Mouse (Mus musculus) hindbrain, embryonic 14.5 days (tissue): ENCODE data around the gene Kcnh2. TPM values are rescaled to one million over a fixed set of nuclear protein-coding genes. Genes with fewer than 3 reads are reported as not detected.

Experiments
- ATAC-seq: fragments of 200-750 bp; cut with Nextera tagmentation; 2 replicates; pipeline ENCODE4 v1.8.0; 2017; ENCODE audit warnings: moderate number of reproducible peaks, mild to moderate bottlenecking, moderate TSS enrichment, moderate library complexity; ENCODE audit not compliant: low FRiP score
- DNase-seq: peaks from one replicate; pipeline ENCODE4 v3.0.0-alpha.2; 2015; ENCODE audit warnings: low spot score
- H3K27ac ChIP-seq: fragments of 300-500 bp; sonication (generic); 2 replicates; pipeline ENCODE4 v1.5.1; 2014; ENCODE audit warnings: mild to moderate bottlenecking, moderate library complexity
- H3K27me3 ChIP-seq: fragments of 300-500 bp; sonication (generic); 2 replicates; pipeline ENCODE4 v1.6.1; 2014; ENCODE audit warnings: mild to moderate bottlenecking, low read length, mixed read lengths; ENCODE audit not compliant: control insufficient read depth, insufficient read depth
- H3K36me3 ChIP-seq: fragments of 300-500 bp; sonication (generic); replicated peaks from 2 replicates; pipeline ENCODE4 v1.6.1; 2014; ENCODE audit not compliant: control insufficient read depth, insufficient read depth
- H3K4me1 ChIP-seq: fragments of 300-500 bp; sonication (generic); replicated peaks from 2 replicates; pipeline ENCODE4 v1.6.1; 2014; ENCODE audit warnings: antibody characterized with exemption, low read length, mixed read lengths; ENCODE audit not compliant: control insufficient read depth, insufficient read depth
- H3K4me2 ChIP-seq: fragments of 300-500 bp; sonication (generic); replicated peaks from 2 replicates; pipeline ENCODE4 v1.6.1; 2014; ENCODE audit warnings: mild to moderate bottlenecking, moderate library complexity
- H3K4me3 ChIP-seq: fragments of 300-500 bp; sonication (generic); replicated peaks from 2 replicates; pipeline ENCODE4 v1.5.1; 2014; ENCODE audit warnings: mild to moderate bottlenecking, low read length
- H3K9ac ChIP-seq: fragments of 300-500 bp; sonication (generic); 2 replicates; pipeline ENCODE4 v1.6.1; 2014
- H3K9me3 ChIP-seq: fragments of 300-500 bp; sonication (generic); 2 replicates; pipeline ENCODE4 v1.6.1; 2016; ENCODE audit warnings: low read length; ENCODE audit not compliant: control insufficient read depth
- WGBS: fragments of 180-500 bp; shearing (Covaris S2); extraction: QIAGEN DNeasy Blood & Tissue Kit; methylation state at CpG from one replicate; pipeline ENCODE4 v1.1.7; 2014; 5-methylcytosine and 5-hydroxymethylcytosine counted together
- polyA plus RNA-seq: library from polyadenylated mRNA; unstranded; fragments of >200 nt; fragmentation: Nextera tagmentation; extraction: Ambion mirVana; gene quantifications from 2 replicates; pipeline ENCODE4 v1.2.1, GENCODE M21; 2014

The Kcnh2 gene
- polyA plus RNA-seq, 1 experiment from 2014 or later = 15.1 TPM

- no peak overlapping the region for H3K9ac ChIP-seq
- H3K36me3 ChIP-seq = no peaks in the 10 kb centered on the region
- WGBS = 91% methylated on average over 10 of the region's 10 CpGs
- H3K4me2 ChIP-seq = no peak overlapping the region
- H3K27me3 ChIP-seq = no peaks in the 10 kb centered on the region
- H3K9me3 ChIP-seq = no peaks in the 10 kb centered on the region
- no peaks in the 10 kb centered on the region for H3K4me1 ChIP-seq
- no peak overlapping the region for H3K27ac ChIP-seq
- ATAC-seq (no peak), DNase-seq (no peak)
- H3K4me3 ChIP-seq = no peak overlapping the region
These were observed 13.6 kb upstream of the Kcnh2 start for GRCm38 (mm10) chr5:24364963-24365362.

DNA sequence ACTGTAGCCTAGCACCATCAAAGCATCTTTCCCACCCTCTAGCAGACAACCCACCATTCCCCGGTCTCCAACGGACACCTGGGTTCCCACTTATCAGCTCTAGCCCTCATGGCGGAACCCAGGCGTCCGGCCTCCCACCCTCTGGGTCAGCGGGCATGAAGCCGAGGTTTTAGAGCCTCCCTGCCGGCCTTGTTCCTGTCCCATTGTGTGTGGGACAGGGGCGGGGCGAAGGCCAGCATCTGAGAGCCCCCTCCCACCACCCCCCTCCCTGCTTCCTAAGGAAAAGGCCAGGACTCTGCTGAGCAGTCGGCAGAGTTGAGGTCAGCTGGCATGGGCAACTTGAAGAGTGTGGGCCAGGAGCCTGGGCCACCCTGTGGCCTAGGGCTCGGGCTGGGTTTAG is 13.1 kb upstream of the Kcnh2 start, which contains the start of gene Nos3:
TSS of gene Nos3 (plus strand) at position 303 of the 400 bp plus-strand sequence.
- no peaks in the 10 kb centered on the region for H3K36me3 ChIP-seq
- WGBS = 35% methylated on average over 12 of the region's 12 CpGs
- no peak within 1 kb of the TSS; the same call in 1 of the 2 replicates for H3K4me2 ChIP-seq
- no peak for ATAC-seq
- no peaks in the 10 kb centered on the region for H3K9me3 ChIP-seq
- H3K4me1 ChIP-seq = no peaks in the 10 kb centered on the region
- no peak within 1 kb of the TSS for H3K4me3 ChIP-seq
- H3K9ac ChIP-seq = no peak within 1 kb of the TSS
- H3K27me3 ChIP-seq = no peaks in the 10 kb centered on the region
- no peak for DNase-seq
- no peak within 1 kb of the TSS for H3K27ac ChIP-seq

DNA sequence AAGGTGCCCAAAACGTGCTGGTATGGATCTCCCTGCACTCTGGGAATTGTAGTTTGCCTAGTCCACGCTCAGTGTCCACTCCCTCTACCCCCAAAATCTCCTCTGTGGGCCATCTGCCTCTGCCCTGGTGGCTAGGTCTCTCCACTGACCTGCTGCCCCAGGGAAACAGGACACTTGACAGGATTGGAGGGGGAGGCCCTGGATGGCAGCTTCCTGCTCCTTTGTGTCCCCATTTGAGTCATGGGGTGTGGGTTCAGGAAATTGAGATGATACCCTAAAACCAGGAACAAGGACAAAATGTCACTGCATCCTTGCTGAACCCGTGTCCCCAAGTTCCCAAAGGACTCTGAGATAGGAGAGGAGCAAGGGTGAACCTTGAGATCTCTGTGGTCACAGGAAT is 12.7 kb upstream of the Kcnh2 start:
- Histone ChIP-seq H3K27ac (no peak overlapping the region), H3K4me1 (no peaks in the 10 kb centered on the region), H3K9ac (no peak overlapping the region), H3K27me3 (no peaks in the 10 kb centered on the region), H3K4me2 (no peak overlapping the region), H3K9me3 (no peaks in the 10 kb centered on the region), H3K36me3 (no peaks in the 10 kb centered on the region), H3K4me3 (no peak overlapping the region)
- no peak for DNase-seq
- no peak for ATAC-seq
- 63% methylated on average over 3 of the region's 3 CpGs for WGBS

DNA sequence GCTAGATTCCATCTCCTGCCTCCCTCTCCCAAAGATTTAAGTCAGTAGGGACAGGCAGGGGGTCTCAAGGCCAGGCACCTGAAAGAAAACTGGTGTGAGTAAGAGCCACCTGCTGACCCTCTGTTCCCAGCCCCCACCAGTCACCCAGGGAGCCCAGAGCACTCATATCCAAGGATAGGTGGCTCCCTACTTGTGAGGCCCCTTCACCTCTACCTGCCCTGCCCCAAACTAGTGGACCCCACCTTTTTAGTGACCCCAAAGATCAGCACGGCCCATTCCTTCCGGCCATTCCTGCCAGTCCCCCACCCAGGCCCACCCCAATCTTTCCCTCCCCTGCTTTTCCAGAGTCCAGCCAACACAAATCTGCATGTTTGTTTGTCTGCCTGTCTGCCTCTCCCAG is 12.1 kb upstream of the Kcnh2 start:
- Histone ChIP-seq H3K4me3 (no peak overlapping the region), H3K4me1 (no peaks in the 10 kb centered on the region), H3K27me3 (no peaks in the 10 kb centered on the region), H3K27ac (no peak overlapping the region), H3K9me3 (no peaks in the 10 kb centered on the region), H3K36me3 (no peaks in the 10 kb centered on the region), H3K4me2 (no peak overlapping the region), H3K9ac (no peak overlapping the region)
- no peak for ATAC-seq
- WGBS = 73% methylated on average over 2 of the region's 2 CpGs
- no peak for DNase-seq

DNA sequence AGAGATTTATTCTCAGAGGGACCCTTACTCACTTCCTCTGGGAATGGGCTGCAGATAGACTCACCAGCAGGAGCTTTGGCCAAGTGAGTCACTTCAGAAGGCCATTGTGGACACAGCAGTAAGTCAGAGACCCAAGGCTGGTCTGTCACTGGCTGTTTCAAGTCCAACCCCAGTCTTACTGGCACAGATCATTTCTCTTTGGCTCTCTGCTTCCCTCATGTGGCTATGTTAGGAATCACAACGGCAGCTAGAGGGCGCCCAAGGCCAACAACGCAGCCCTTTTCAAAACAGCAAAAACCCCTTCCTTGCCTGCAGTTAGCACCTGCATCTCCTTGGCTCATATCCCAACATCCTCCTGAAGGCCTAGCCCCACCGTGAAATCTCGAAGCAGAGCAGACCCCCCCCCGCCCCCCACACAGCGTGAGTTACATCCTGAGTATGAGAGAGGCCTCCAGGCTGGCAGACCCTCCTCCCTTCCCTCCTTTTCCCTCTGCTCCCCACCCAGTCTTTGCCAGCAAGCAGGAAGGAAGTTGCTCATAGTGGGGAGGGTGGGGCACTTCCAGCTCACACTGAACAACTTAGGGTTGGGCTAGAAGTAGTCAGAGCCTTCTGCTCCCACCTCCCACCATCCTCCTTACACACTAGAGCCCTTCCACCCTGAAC is 9.5 kb upstream of the Kcnh2 start:
- no peak overlapping the region for H3K4me3 ChIP-seq
- no peak overlapping the region for H3K27ac ChIP-seq
- DNase-seq = peak; percentile 92
- H3K9me3 ChIP-seq = no peaks in the 10 kb centered on the region
- H3K4me1 ChIP-seq = no peaks in the 10 kb centered on the region
- WGBS = 0% methylated on average over 7 of the region's 7 CpGs
- no peaks in the 10 kb centered on the region for H3K27me3 ChIP-seq
- no peak overlapping the region for H3K4me2 ChIP-seq
- H3K36me3 ChIP-seq = no peaks in the 10 kb centered on the region
- H3K9ac ChIP-seq = no peak overlapping the region
- peak; percentile 72 for ATAC-seq

DNA sequence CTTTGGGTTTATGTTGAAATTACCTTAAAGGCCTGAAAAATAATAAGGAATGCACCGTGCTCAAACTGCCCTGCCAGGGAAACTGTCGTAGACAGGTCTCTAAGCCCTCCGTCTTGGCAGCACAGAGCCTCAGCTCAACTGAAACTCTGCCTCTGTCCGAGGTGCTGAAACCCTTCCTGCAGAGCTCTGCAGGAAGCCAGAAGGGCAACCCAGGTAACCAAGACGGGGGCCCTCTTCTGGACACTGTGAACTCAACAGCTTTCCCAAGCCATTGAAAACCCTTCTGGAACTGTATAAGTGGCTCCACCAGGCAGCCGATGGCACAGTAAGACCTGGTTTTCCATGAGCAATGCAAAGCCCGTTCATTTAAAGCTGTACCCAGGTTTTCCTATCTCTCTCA is 6.1 kb upstream of the Kcnh2 start:
- Histone ChIP-seq H3K9me3 (no peaks in the 10 kb centered on the region), H3K27me3 (no peaks in the 10 kb centered on the region), H3K36me3 (no peaks in the 10 kb centered on the region), H3K9ac (no peak overlapping the region), H3K4me1 (peaks cover 7% of the 10 kb centered on the region), H3K4me3 (no peak overlapping the region), H3K27ac (no peak overlapping the region), H3K4me2 (no peak overlapping the region)
- 16% methylated on average over 7 of the region's 7 CpGs for WGBS
- DNase-seq (peak; percentile 70), ATAC-seq (no peak)

- no peak overlapping the region for H3K4me2 ChIP-seq
- H3K4me1 ChIP-seq = peaks cover 14% of the 10 kb centered on the region
- no peaks in the 10 kb centered on the region for H3K27me3 ChIP-seq
- 47% methylated on average over 4 of the region's 4 CpGs for WGBS
- H3K9me3 ChIP-seq = no peaks in the 10 kb centered on the region
- no peaks in the 10 kb centered on the region for H3K36me3 ChIP-seq
- no peak overlapping the region for H3K4me3 ChIP-seq
- H3K27ac ChIP-seq = no peak overlapping the region
- DNase-seq (no peak), ATAC-seq (no peak)
- H3K9ac ChIP-seq = no peak overlapping the region
These were observed 5.4 kb upstream of the Kcnh2 start for GRCm38 (mm10) chr5:24356764-24357163.

GRCm38 (mm10) chr5:24353327-24353726 is 1.9 kb upstream of the Kcnh2 start:
- Histone ChIP-seq H3K36me3 (no peaks in the 10 kb centered on the region), H3K9me3 (no peaks in the 10 kb centered on the region), H3K4me3 (no peak overlapping the region), H3K27ac (peak overlapping the region; percentile 94), H3K9ac (no peak overlapping the region), H3K4me1 (peaks cover 39% of the 10 kb centered on the region), H3K4me2 (no peak overlapping the region), H3K27me3 (0 out of 2 replicates have a peak, but pooled peaks cover 3% of the 10 kb centered on the region)
- ATAC-seq (no peak), DNase-seq (no peak)
- WGBS = 26% methylated on average over 4 of the region's 4 CpGs

DNA sequence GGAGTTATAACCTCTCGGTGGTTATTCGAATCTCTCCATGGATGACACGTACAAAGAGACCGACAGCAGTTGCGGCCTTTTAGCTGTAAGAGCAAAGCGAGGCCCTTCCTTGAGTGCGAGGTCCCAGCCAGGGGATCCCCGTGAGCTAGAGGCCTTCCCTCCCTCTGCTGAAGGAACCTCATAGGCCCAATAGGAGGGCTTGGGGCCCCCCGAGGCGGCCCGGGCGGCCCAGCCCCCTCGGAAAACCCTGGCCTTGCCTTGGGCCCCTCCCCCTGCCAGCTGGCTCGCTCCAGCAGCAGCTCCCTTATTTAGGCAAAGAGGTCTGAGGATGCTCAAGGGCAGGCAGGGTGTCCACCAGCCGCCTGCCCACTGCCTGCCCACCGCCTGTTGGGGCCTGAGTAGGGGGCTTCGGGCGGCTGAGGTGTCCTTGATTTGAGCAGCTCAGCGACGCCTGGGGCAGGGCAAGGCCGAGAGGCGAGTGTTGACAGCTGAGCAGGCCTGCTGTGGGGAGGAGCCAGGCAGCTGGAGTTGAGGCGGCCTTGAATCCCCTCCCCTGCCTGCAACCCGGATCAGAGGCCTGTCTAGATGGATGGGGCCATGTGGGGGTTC is 951 bp upstream of the Kcnh2 start:
- peaks cover 48% of the 10 kb centered on the region for H3K4me1 ChIP-seq
- ATAC-seq = peak; percentile 38
- 1% methylated on average over 22 of the region's 24 CpGs for WGBS

More for the DNA sequence above, 951 bp upstream of the Kcnh2 start:
- Histone ChIP-seq H3K27ac (peak overlapping the region; percentile 94), H3K4me2 (peak overlapping the region; percentile 97), H3K27me3 (0 out of 2 replicates have a peak, but pooled peaks cover 3% of the 10 kb centered on the region), H3K4me3 (peak overlapping the region; percentile 84), H3K9ac (peak overlapping the region; percentile 89), H3K36me3 (no peaks in the 10 kb centered on the region), H3K9me3 (no peaks in the 10 kb centered on the region)
- no peak for DNase-seq
